Mouse (Mus musculus): Measurements from ENCODE around the gene Gm21293. TPM values are rescaled to one million over a fixed set of nuclear protein-coding genes. Genes with fewer than 3 reads are reported as not detected.
"Not testable (repeated sequence)": the region's sequence is repeated elsewhere in the genome, so short reads cannot be mapped to it uniquely, and the experiment has no call there.

The Gm21293 gene
- total RNA-seq (2012; rRNA removed) (not detected in 2 replicates), total RNA-seq (2014; rRNA removed) (not detected in 2 replicates), polyA plus RNA-seq (2012; ENCODE audit: insufficient read length, low read depth) (not detected in 2 replicates)

DNA sequence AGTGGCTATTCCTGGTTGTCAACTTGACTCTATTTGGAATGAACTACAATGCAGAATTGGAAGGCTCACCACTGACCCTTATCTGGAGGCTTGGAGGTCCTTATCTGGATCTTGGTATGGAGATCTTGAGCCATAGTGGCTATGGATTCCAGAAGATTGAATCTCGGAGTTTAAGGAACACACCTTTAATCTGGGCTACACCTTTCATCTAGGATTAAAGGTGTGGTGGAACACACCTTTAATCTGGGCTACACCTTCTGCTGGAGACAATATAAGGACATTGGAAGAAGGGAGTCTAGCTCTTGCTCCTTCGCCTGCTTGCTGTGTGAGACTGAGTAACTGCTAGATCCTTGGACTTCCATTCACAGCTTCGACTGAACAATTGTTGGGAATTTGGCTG, at the start of gene Gm21293:
TSS of gene Gm21293 (plus strand) at position 301 of the 400 bp plus-strand sequence.
- H3K27ac ChIP-seq (ENCODE audit: insufficient read depth, low read depth); H3K79me2 ChIP-seq (replicated peaks; ENCODE audit: control insufficient read depth, extremely low read depth, insufficient read depth, poor library complexity, severe bottlenecking); H3K27me3 ChIP-seq (replicated peaks); H3K9ac ChIP-seq (ENCODE audit: insufficient read depth, low read depth); H3K9me3 ChIP-seq (replicated peaks; ENCODE audit: low read length); H3K36me3 ChIP-seq (replicated peaks in 1 of 2; ENCODE audit: control insufficient read depth in 1 of 2, insufficient read depth in 1 of 2, low read length in 1 of 2); dilution Hi-C loops (cut with MboI; ENCODE audit: extremely low pct_ligation_motif_present, extremely low pct_unique_long_range_greater_than_20kb, low sequenced_read_pairs); H3K4me2 ChIP-seq (ENCODE audit: insufficient read depth, low read depth, poor library complexity, severe bottlenecking); H3K4me1 ChIP-seq (ENCODE audit: control insufficient read depth in 1 of 2, insufficient read depth in 2 of 2); DNase-seq (ENCODE audit: extremely low read depth); H3K4me3 ChIP-seq (replicated peaks in 1 of 3; ENCODE audit: low read depth in 2 of 3, low read length in 2 of 3, poor library complexity in 1 of 3); in situ Hi-C loops (cut with MboI; ENCODE audit: low pct_ligation_motif_present, low pct_unique_long_range_greater_than_20kb, low sequenced_read_pairs): not testable (repeated sequence)

DNA sequence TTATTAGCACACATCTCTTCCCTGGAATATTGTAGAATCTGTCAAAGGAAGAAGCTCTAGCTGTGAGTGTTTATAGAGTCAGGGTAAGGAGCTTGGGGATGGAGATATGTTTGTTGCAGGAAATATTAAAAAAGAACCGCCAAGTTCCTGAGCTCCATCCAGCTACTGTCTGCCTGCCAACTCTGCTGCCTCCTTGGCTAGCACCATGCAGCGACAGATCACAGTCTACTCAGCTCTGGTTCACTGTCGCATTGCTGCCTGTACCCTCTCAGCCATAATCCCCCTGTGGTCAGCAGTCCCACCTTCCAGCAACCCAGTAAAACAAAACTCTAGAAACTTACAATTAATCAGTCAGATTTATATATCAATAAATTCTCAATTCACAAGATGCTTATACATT, 32.7 kb upstream of the Gm21293 start:
- Histone ChIP-seq H3K4me1 (ENCODE audit: control insufficient read depth in 1 of 2, insufficient read depth in 2 of 2) (no peaks in the 10 kb centered on the region), H3K9me3 (replicated peaks; ENCODE audit: low read length) (peaks cover 19% of the 10 kb centered on the region), H3K4me2 (ENCODE audit: insufficient read depth, low read depth, poor library complexity, severe bottlenecking) (no peak overlapping the region), H3K4me3 (replicated peaks in 1 of 3; ENCODE audit: low read depth in 2 of 3, low read length in 2 of 3, poor library complexity in 1 of 3) (no peak overlapping the region), H3K9ac (ENCODE audit: insufficient read depth, low read depth) (no peak overlapping the region), H3K36me3 (replicated peaks in 1 of 2; ENCODE audit: control insufficient read depth in 1 of 2, insufficient read depth in 1 of 2, low read length in 1 of 2) (no peaks in the 10 kb centered on the region), H3K79me2 (replicated peaks; ENCODE audit: control insufficient read depth, extremely low read depth, insufficient read depth, poor library complexity, severe bottlenecking) (no peaks in the 10 kb centered on the region), H3K27ac (ENCODE audit: insufficient read depth, low read depth) (no peak overlapping the region), H3K27me3 (replicated peaks) (no peaks in the 10 kb centered on the region)
- DNase-seq (ENCODE audit: extremely low read depth) = no peak
- in situ Hi-C loops (cut with MboI; ENCODE audit: low pct_ligation_motif_present, low pct_unique_long_range_greater_than_20kb, low sequenced_read_pairs) = no loop called here
- dilution Hi-C loops (cut with MboI; ENCODE audit: extremely low pct_ligation_motif_present, extremely low pct_unique_long_range_greater_than_20kb, low sequenced_read_pairs) = no loop called here
- TF ChIP-seq ELF1 (IDR thresholded peaks at IDR 0.05; ENCODE audit: low read depth, low read length) (no peak), MAFK (IDR thresholded peaks at IDR 0.05; ENCODE audit: insufficient replicate concordance, low read length) (no peak), PAX5 (IDR thresholded peaks at IDR 0.05; ENCODE audit: low read length) (no peak), MAX (IDR thresholded peaks at IDR 0.05; ENCODE audit: low read length) (no peak), SIN3A (IDR thresholded peaks at IDR 0.05; ENCODE audit: low read length) (no peak)

DNA sequence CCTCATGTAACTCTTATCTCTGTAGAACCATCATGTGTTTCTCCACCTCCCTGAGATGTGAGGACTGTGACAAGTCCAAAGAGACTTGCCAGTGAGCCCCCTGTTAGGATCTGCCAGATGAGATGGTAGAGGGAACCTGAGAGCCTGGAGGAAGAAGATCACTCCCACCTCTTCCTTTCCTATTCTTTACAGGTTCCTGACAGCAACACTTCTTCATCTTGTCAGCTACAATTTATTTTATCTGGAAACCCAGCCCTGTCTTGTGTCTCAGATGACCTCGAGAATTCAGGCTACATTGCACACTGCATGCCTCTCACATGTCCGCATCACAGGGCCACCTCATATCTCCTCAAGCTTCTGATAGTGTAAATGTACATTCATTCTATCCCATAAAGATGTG, 24.5 kb upstream of the Gm21293 start:
- Histone ChIP-seq H3K27me3 (replicated peaks) (no peaks in the 10 kb centered on the region), H3K4me2 (ENCODE audit: insufficient read depth, low read depth, poor library complexity, severe bottlenecking) (no peak overlapping the region), H3K4me1 (ENCODE audit: control insufficient read depth in 1 of 2, insufficient read depth in 2 of 2) (no peaks in the 10 kb centered on the region), H3K9me3 (replicated peaks; ENCODE audit: low read length) (peaks cover 11% of the 10 kb centered on the region), H3K9ac (ENCODE audit: insufficient read depth, low read depth) (no peak overlapping the region), H3K36me3 (replicated peaks in 1 of 2; ENCODE audit: control insufficient read depth in 1 of 2, insufficient read depth in 1 of 2, low read length in 1 of 2) (no peaks in the 10 kb centered on the region), H3K27ac (ENCODE audit: insufficient read depth, low read depth) (no peak overlapping the region), H3K4me3 (replicated peaks in 1 of 3; ENCODE audit: low read depth in 2 of 3, low read length in 2 of 3, poor library complexity in 1 of 3) (no peak overlapping the region), H3K79me2 (replicated peaks; ENCODE audit: control insufficient read depth, extremely low read depth, insufficient read depth, poor library complexity, severe bottlenecking) (no peaks in the 10 kb centered on the region)
- TF ChIP-seq SIN3A (IDR thresholded peaks at IDR 0.05; ENCODE audit: low read length) (no peak), EP300 (IDR thresholded peaks at IDR 0.05; ENCODE audit: low read length) (no peak), CHD1 (IDR thresholded peaks at IDR 0.05; ENCODE audit: low read depth, low read length) (no peak), BHLHE40 (IDR thresholded peaks at IDR 0.05; ENCODE audit: low read depth, low read length) (no peak), JUND (conservative IDR thresholded peaks at IDR 0.05; ENCODE audit: low read depth, low read length) (no peak), ZC3H11A (IDR thresholded peaks at IDR 0.05; ENCODE audit: low read depth, low read length) (no peak), CHD2 (IDR thresholded peaks at IDR 0.05; ENCODE audit: low read length) (no peak), HCFC1 (IDR thresholded peaks at IDR 0.05; ENCODE audit: low read depth, low read length) (no peak), ZMIZ1 (IDR thresholded peaks at IDR 0.05; ENCODE audit: low read depth, low read length) (no peak)
- in situ Hi-C loops (cut with MboI; ENCODE audit: low pct_ligation_motif_present, low pct_unique_long_range_greater_than_20kb, low sequenced_read_pairs) (no loop called here), dilution Hi-C loops (cut with MboI; ENCODE audit: extremely low pct_ligation_motif_present, extremely low pct_unique_long_range_greater_than_20kb, low sequenced_read_pairs) (no loop called here)
- DNase-seq (ENCODE audit: extremely low read depth) = no peak

DNA sequence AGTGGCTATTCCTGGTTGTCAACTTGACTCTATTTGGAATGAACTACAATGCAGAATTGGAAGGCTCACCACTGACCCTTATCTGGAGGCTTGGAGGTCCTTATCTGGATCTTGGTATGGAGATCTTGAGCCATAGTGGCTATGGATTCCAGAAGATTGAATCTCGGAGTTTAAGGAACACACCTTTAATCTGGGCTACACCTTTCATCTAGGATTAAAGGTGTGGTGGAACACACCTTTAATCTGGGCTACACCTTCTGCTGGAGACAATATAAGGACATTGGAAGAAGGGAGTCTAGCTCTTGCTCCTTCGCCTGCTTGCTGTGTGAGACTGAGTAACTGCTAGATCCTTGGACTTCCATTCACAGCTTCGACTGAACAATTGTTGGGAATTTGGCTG, 8.4 kb downstream of the Gm21293 start, which contains the start of gene Gm6763:
TSS of gene Gm6763 (plus strand) at position 301 of the 400 bp plus-strand sequence.
- H3K27ac ChIP-seq (ENCODE audit: insufficient read depth, low read depth); H3K4me1 ChIP-seq (ENCODE audit: control insufficient read depth in 1 of 2, insufficient read depth in 2 of 2); H3K27me3 ChIP-seq (replicated peaks); in situ Hi-C loops (cut with MboI; ENCODE audit: low pct_ligation_motif_present, low pct_unique_long_range_greater_than_20kb, low sequenced_read_pairs); H3K9ac ChIP-seq (ENCODE audit: insufficient read depth, low read depth); H3K36me3 ChIP-seq (replicated peaks in 1 of 2; ENCODE audit: control insufficient read depth in 1 of 2, insufficient read depth in 1 of 2, low read length in 1 of 2); H3K4me3 ChIP-seq (replicated peaks in 1 of 3; ENCODE audit: low read depth in 2 of 3, low read length in 2 of 3, poor library complexity in 1 of 3); H3K4me2 ChIP-seq (ENCODE audit: insufficient read depth, low read depth, poor library complexity, severe bottlenecking); H3K79me2 ChIP-seq (replicated peaks; ENCODE audit: control insufficient read depth, extremely low read depth, insufficient read depth, poor library complexity, severe bottlenecking); dilution Hi-C loops (cut with MboI; ENCODE audit: extremely low pct_ligation_motif_present, extremely low pct_unique_long_range_greater_than_20kb, low sequenced_read_pairs); H3K9me3 ChIP-seq (replicated peaks; ENCODE audit: low read length); DNase-seq (ENCODE audit: extremely low read depth): not testable (repeated sequence)

DNA sequence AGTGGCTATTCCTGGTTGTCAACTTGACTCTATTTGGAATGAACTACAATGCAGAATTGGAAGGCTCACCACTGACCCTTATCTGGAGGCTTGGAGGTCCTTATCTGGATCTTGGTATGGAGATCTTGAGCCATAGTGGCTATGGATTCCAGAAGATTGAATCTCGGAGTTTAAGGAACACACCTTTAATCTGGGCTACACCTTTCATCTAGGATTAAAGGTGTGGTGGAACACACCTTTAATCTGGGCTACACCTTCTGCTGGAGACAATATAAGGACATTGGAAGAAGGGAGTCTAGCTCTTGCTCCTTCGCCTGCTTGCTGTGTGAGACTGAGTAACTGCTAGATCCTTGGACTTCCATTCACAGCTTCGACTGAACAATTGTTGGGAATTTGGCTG, 16.9 kb downstream of the Gm21293 start, which contains the start of gene Gm8764:
TSS of gene Gm8764 (plus strand) at position 301 of the 400 bp plus-strand sequence.
- H3K27ac ChIP-seq (ENCODE audit: insufficient read depth, low read depth); H3K9me3 ChIP-seq (replicated peaks; ENCODE audit: low read length); dilution Hi-C loops (cut with MboI; ENCODE audit: extremely low pct_ligation_motif_present, extremely low pct_unique_long_range_greater_than_20kb, low sequenced_read_pairs); in situ Hi-C loops (cut with MboI; ENCODE audit: low pct_ligation_motif_present, low pct_unique_long_range_greater_than_20kb, low sequenced_read_pairs); H3K27me3 ChIP-seq (replicated peaks); H3K4me3 ChIP-seq (replicated peaks in 1 of 3; ENCODE audit: low read depth in 2 of 3, low read length in 2 of 3, poor library complexity in 1 of 3); H3K4me2 ChIP-seq (ENCODE audit: insufficient read depth, low read depth, poor library complexity, severe bottlenecking); H3K4me1 ChIP-seq (ENCODE audit: control insufficient read depth in 1 of 2, insufficient read depth in 2 of 2); H3K9ac ChIP-seq (ENCODE audit: insufficient read depth, low read depth); H3K79me2 ChIP-seq (replicated peaks; ENCODE audit: control insufficient read depth, extremely low read depth, insufficient read depth, poor library complexity, severe bottlenecking); DNase-seq (ENCODE audit: extremely low read depth); H3K36me3 ChIP-seq (replicated peaks in 1 of 2; ENCODE audit: control insufficient read depth in 1 of 2, insufficient read depth in 1 of 2, low read length in 1 of 2): not testable (repeated sequence)

Data from CH12.LX (cell line).